Mouse (Mus musculus) limb, embryonic 15.5 days (tissue): ENCODE results near the gene Tie1. TPM values are rescaled to one million over a fixed set of nuclear protein-coding genes. Genes with fewer than 3 reads are reported as not detected.
"Not testable (repeated sequence)": the region's sequence is repeated elsewhere in the genome, so short reads cannot be mapped to it uniquely, and the experiment has no call there.

Experiments used
- ATAC-seq: fragments of 200-750 bp; cut with Nextera tagmentation; 2 replicates; pipeline ENCODE4 v1.8.0; 2017; ENCODE audit warnings: low read depth, moderate TSS enrichment; ENCODE audit not compliant: insufficient number of reproducible peaks, low FRiP score, low TSS enrichment
- H3K27ac ChIP-seq: fragments of 300-500 bp; sonication (generic); 2 replicates; pipeline ENCODE4 v1.5.1; 2015; ENCODE audit warnings: moderate library complexity, mild to moderate bottlenecking, inconsistent platforms
- H3K27me3 ChIP-seq: fragments of 300-500 bp; sonication (generic); 2 replicates; pipeline ENCODE4 v1.6.1; 2015; ENCODE audit warnings: inconsistent platforms
- H3K36me3 ChIP-seq: fragments of 300-500 bp; sonication (generic); 2 replicates; pipeline ENCODE4 v1.6.1; 2015; ENCODE audit warnings: inconsistent platforms
- H3K4me1 ChIP-seq: fragments of 300-500 bp; sonication (generic); 2 replicates; pipeline ENCODE4 v1.6.1; 2015; ENCODE audit warnings: inconsistent platforms
- H3K4me2 ChIP-seq: fragments of 300-500 bp; sonication (generic); 2 replicates; pipeline ENCODE4 v1.6.1; 2015; ENCODE audit warnings: mild to moderate bottlenecking, inconsistent platforms
- H3K4me3 ChIP-seq: fragments of 300-500 bp; sonication (generic); 2 replicates; pipeline ENCODE4 v1.5.1; 2015; ENCODE audit warnings: mild to moderate bottlenecking, inconsistent platforms
- H3K9ac ChIP-seq: fragments of 300-500 bp; sonication (generic); 2 replicates; pipeline ENCODE4 v1.6.1; 2015; ENCODE audit warnings: inconsistent platforms
- H3K9me3 ChIP-seq: fragments of 300-500 bp; sonication (generic); 2 replicates; pipeline ENCODE4 v1.6.1; 2016; ENCODE audit warnings: inconsistent platforms
- WGBS: fragments of 180-500 bp; shearing (Covaris S2); methylation state at CpG from one replicate; pipeline ENCODE4 v1.1.7; 2015; 5-methylcytosine and 5-hydroxymethylcytosine counted together
- polyA plus RNA-seq: library from polyadenylated mRNA; unstranded; fragments of >200 nt; fragmentation: Nextera tagmentation; extraction: Ambion mirVana; gene quantifications from 2 replicates; pipeline ENCODE4 v1.2.1, GENCODE M21; 2015

Tie1 gene
- polyA plus RNA-seq, 1 experiment from 2014 or later, result 25.8 TPM

DNA sequence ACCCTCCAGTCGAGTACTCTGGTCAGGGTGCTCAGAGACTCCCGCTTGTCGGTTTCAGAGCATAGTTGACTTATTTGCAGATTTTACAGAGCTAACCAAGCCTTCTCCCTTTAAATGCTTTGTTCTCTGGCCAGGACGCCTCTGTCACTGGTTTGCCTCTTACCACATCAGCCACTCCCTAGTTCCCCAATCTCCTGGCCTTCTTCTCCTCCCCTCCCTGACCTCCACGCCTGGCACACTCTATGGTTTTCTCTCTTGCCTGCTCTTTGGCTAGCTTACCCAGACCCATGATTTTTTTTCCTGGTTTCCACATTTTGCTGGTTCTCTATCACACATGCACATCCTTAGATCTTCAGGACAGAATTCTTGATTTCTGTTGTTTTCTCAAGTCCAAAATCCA is 28.3 kb upstream of the Tie1 start:
- no peak for ATAC-seq

GRCm38 (mm10) chr4:118517497-118518146 is 27.8 kb upstream of the Tie1 start:
- H3K27me3 ChIP-seq, result peaks cover 15% of the 10 kb centered on the region
- H3K4me3 ChIP-seq, result no peak overlapping the region
- H3K4me2 ChIP-seq, result no peak overlapping the region
- H3K9ac ChIP-seq, result no peak overlapping the region
- H3K4me1 ChIP-seq, result peaks cover 11% of the 10 kb centered on the region
- ATAC-seq, result no peak
- H3K27ac ChIP-seq, result no peak overlapping the region
- WGBS, result 42% methylated on average over 16 of the region's 16 CpGs
- H3K36me3 ChIP-seq, result no peaks in the 10 kb centered on the region
- H3K9me3 ChIP-seq, result no peaks in the 10 kb centered on the region

More for the DNA sequence above, 28.3 kb upstream of the Tie1 start:
- WGBS, result 64% methylated on average over 5 of the region's 5 CpGs
- H3K9me3 ChIP-seq, result no peaks in the 10 kb centered on the region
- no peak overlapping the region for H3K27ac ChIP-seq
- H3K9ac ChIP-seq, result no peak overlapping the region
- H3K4me3 ChIP-seq, result no peak overlapping the region
- H3K4me1 ChIP-seq, result peaks cover 11% of the 10 kb centered on the region
- H3K4me2 ChIP-seq, result no peak overlapping the region
- no peaks in the 10 kb centered on the region for H3K36me3 ChIP-seq
- peaks cover 15% of the 10 kb centered on the region for H3K27me3 ChIP-seq

DNA sequence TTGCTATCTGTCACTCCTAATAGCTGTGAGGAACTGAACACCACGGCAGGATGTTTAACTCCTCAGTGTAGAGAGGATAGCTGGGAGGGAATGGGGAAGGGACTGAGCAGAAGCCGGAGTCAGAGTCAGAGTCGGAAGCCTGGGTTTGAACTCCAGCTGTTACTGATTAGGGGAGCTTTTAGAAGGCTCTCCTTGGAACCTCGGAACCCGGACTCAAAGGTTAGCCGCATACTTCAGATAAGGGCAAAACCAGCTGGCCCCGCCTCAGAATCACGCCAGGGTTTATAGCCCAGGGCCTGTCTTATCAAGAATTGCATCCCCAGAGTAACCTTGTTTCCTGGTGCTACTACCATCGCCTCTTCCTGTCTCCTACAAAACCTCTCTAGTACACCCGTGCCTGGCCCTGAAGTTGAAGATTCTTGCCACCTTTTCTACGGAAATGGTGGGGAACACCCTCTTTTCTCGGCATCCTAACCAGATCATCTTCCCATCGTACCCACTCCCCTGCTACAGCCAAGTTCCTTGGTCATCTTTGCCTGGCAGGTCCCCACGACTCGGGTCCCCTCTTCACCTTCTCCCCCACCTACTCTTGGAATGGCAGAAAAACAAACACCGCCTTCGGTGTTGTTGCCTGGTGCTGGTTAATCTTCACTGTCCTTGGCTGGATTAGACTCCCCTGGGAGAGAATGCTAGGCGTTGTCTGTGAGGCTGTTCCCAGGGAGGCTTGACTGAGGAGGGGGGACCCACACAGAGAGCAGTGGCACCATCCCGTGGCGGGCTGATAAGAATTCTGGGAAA is 27.0 kb upstream of the Tie1 start:
- Histone ChIP-seq H3K4me3 (no peak overlapping the region), H3K27ac (no peak overlapping the region), H3K4me1 (peaks cover 7% of the 10 kb centered on the region), H3K27me3 (peaks cover 15% of the 10 kb centered on the region), H3K9ac (no peak overlapping the region), H3K36me3 (no peaks in the 10 kb centered on the region), H3K4me2 (no peak overlapping the region), H3K9me3 (no peaks in the 10 kb centered on the region)
- WGBS, result 18% methylated on average over 20 of the region's 20 CpGs
- ATAC-seq, result no peak

GRCm38 (mm10) chr4:118509050-118509449 is 19.2 kb upstream of the Tie1 start:
- H3K9ac ChIP-seq, result no peak overlapping the region
- 13% methylated on average over 6 of the region's 6 CpGs for WGBS
- no peaks in the 10 kb centered on the region for H3K27me3 ChIP-seq
- H3K4me2 ChIP-seq, result no peak overlapping the region
- no peak overlapping the region for H3K27ac ChIP-seq
- H3K9me3 ChIP-seq, result no peaks in the 10 kb centered on the region
- H3K4me3 ChIP-seq, result no peak overlapping the region
- no peaks in the 10 kb centered on the region for H3K36me3 ChIP-seq
- no peak for ATAC-seq
- H3K4me1 ChIP-seq, result 0 out of 2 replicates have a peak, but pooled peaks cover 7% of the 10 kb centered on the region

- not testable (repeated sequence) for H3K4me1 ChIP-seq, ATAC-seq, H3K4me3 ChIP-seq, H3K9ac ChIP-seq, H3K4me2 ChIP-seq, H3K27ac ChIP-seq, H3K36me3 ChIP-seq, H3K9me3 ChIP-seq, H3K27me3 ChIP-seq
- 72% methylated on average over 1 of the region's 1 CpGs for WGBS
These were observed 17.3 kb upstream of the Tie1 start for GRCm38 (mm10) chr4:118507171-118507570.

DNA sequence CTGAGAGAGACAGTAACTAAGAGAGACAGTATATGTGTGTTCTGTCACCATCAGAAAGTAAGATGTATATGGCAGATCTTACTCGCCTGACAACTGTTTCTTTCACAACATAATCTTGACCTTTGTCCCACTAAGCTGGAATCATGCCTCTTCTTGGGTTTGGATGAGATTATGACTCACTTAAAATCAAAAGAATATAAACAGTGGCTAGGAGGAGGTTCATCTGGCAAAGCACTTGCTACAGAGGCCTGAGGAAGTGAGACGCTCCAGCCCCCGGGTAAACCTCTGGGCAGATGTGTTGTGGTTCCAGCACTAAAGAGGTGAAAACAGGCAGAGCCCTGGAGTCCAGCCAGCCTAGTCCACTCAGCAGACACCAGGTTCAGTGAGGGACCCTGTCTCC is 15.7 kb upstream of the Tie1 start:
- no peak for ATAC-seq
- Histone ChIP-seq H3K36me3 (no peaks in the 10 kb centered on the region), H3K9me3 (peaks cover 3% of the 10 kb centered on the region; the same call in 1 of the 2 replicates), H3K4me3 (no peak overlapping the region), H3K4me2 (no peak overlapping the region), H3K9ac (no peak overlapping the region), H3K4me1 (0 out of 2 replicates have a peak, but pooled peaks cover 4% of the 10 kb centered on the region), H3K27ac (no peak overlapping the region), H3K27me3 (no peaks in the 10 kb centered on the region)
- 60% methylated on average over 3 of the region's 3 CpGs for WGBS

GRCm38 (mm10) chr4:118500792-118501191 is 10.9 kb upstream of the Tie1 start:
- ATAC-seq, result no peak
- H3K27me3 ChIP-seq, result no peaks in the 10 kb centered on the region
- no peaks in the 10 kb centered on the region for H3K36me3 ChIP-seq
- no peak overlapping the region for H3K4me2 ChIP-seq
- H3K27ac ChIP-seq, result no peak overlapping the region
- WGBS, result 67% methylated on average over 9 of the region's 9 CpGs
- no peak overlapping the region for H3K9ac ChIP-seq
- H3K4me3 ChIP-seq, result no peak overlapping the region
- peaks cover 3% of the 10 kb centered on the region; the same call in 1 of the 2 replicates for H3K9me3 ChIP-seq
- no peaks in the 10 kb centered on the region for H3K4me1 ChIP-seq

DNA sequence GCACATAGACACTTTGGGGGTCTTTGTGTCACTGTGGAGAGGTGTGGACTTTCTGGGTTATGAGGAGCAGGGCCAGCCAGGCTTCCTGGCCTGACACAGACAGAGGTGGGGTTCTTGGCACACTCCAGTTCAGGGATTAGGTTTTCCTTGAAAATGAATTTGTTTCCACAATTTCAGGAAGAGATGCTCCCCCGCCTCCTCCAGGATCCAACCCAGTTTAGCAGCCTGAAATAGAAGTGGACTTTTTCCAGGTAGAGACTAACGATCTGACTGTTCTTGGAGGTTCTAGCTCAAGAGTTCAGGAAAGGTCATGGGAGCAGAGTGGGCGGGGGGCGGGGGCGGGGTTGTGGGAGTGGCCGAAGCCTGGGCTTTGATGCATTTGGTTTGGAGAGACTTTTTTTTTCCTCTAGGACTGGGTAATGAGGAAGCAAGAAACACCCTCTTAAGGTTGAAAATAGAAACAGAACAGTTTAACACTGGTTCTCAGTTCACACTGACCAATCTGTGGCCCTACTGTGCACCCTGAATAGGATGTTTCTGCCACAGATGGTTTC is 10.4 kb upstream of the Tie1 start:
- no peak for ATAC-seq
- H3K27me3 ChIP-seq, result no peaks in the 10 kb centered on the region
- H3K4me1 ChIP-seq, result no peaks in the 10 kb centered on the region
- H3K36me3 ChIP-seq, result no peaks in the 10 kb centered on the region
- peaks cover 3% of the 10 kb centered on the region; the same call in 1 of the 2 replicates for H3K9me3 ChIP-seq
- H3K9ac ChIP-seq, result no peak overlapping the region
- H3K4me2 ChIP-seq, result no peak overlapping the region
- no peak overlapping the region for H3K27ac ChIP-seq
- 35% methylated on average over 6 of the region's 6 CpGs for WGBS
- H3K4me3 ChIP-seq, result no peak overlapping the region

- Histone ChIP-seq H3K4me1 (no peaks in the 10 kb centered on the region), H3K4me2 (no peak overlapping the region), H3K27me3 (no peaks in the 10 kb centered on the region), H3K9me3 (no peaks in the 10 kb centered on the region), H3K4me3 (no peak overlapping the region), H3K27ac (no peak overlapping the region), H3K9ac (no peak overlapping the region), H3K36me3 (no peaks in the 10 kb centered on the region)
- WGBS, result 89% methylated on average over 10 of the region's 10 CpGs
- ATAC-seq, result no peak
These were observed 600 bp upstream of the Tie1 start for GRCm38 (mm10) chr4:118490461-118490860.

GRCm38 (mm10) chr4:118476773-118477530 is 12.9 kb downstream of the Tie1 start:
- Histone ChIP-seq H3K27ac (no peak overlapping the region), H3K9ac (no peak overlapping the region), H3K9me3 (no peaks in the 10 kb centered on the region), H3K4me2 (no peak overlapping the region), H3K36me3 (no peaks in the 10 kb centered on the region), H3K4me1 (peaks cover 3% of the 10 kb centered on the region), H3K27me3 (no peaks in the 10 kb centered on the region), H3K4me3 (no peak overlapping the region)
- 41% methylated on average over 15 of the region's 15 CpGs for WGBS
- ATAC-seq, result no peak

GRCm38 (mm10) chr4:118472687-118473086 is 17.2 kb downstream of the Tie1 start:
- no peak for ATAC-seq

More at GRCm38 (mm10) chr4:118472687-118473086, 17.2 kb downstream of the Tie1 start:
- Histone ChIP-seq H3K9me3 (no peaks in the 10 kb centered on the region), H3K36me3 (no peaks in the 10 kb centered on the region), H3K4me2 (no peak overlapping the region), H3K9ac (no peak overlapping the region), H3K4me1 (peaks cover 9% of the 10 kb centered on the region), H3K4me3 (no peak overlapping the region), H3K27me3 (no peaks in the 10 kb centered on the region), H3K27ac (no peak overlapping the region)
- 85% methylated on average over 11 of the region's 11 CpGs for WGBS
